Mouse (Mus musculus) liver, adult 2 months (tissue): ENCODE data around the gene P2rx2.

ENCODE experiments used
- CTCF ChIP-seq: fragments of 200-500 bp; IDR thresholded peaks from 2 replicates; pipeline ENCODE4 v1.5.1; 2011; ENCODE audit warnings: low read depth, low read length, control low read depth
- POLR2A ChIP-seq: fragments of 200-500 bp; IDR thresholded peaks from 2 replicates; pipeline ENCODE4 v1.6.1; 2011; ENCODE audit warnings: low read length, control low read depth; ENCODE audit not compliant: insufficient read depth; ENCODE audit errors: extremely low read depth

DNA sequence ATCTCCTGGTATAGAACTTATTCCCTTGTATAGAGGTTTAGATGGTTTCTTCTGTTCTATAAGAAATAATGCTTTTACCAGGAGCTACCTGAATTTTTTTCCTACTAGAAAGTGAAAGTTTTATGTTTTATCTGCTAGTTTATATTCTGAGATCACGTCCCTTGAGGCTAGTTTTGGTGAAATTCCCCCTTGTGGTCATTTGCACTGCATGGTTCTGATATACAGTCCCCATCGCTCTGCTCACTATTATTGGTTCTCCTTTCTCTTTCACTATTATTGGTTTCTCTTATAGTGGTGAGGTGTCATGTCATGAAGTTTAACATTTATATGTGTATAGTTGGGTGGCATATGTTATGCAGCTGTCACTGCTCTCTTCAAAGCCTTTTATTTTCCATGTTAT is 42.4 kb downstream of the P2rx2 start:
- TF ChIP-seq POLR2A (no peak), CTCF (no peak)
